Mouse (Mus musculus): ENCODE measurements around the gene Pin1.
A peak's percentile ranks its signal among the peaks of the same experiment; 100 is the strongest.
"Not testable (repeated sequence)": the region's sequence is repeated elsewhere in the genome, so short reads cannot be mapped to it uniquely, and the experiment has no call there.

Pin1 gene

GRCm38 (mm10) chr9:20651602-20652259 lies at the start of gene Pin1:
Gene Pin1 (plus strand): TSS chr9:20652095.
- DNase-seq, result peak; percentile 98 to 99

- no peak for DNase-seq
Measured at GRCm38 (mm10) chr9:20606269-20606668, 45.6 kb upstream of the Pin1 start.

- DNase-seq, result peak; percentile 87 to 92
Measured at GRCm38 (mm10) chr9:20607100-20607974, 44.6 kb upstream of the Pin1 start.

GRCm38 (mm10) chr9:20609831-20610464 lies 41.9 kb upstream of the Pin1 start:
- no peak for DNase-seq

GRCm38 (mm10) chr9:20611976-20612375 lies 39.9 kb upstream of the Pin1 start:
- no peak for DNase-seq

GRCm38 (mm10) chr9:20616685-20617084 lies 35.2 kb upstream of the Pin1 start:
- DNase-seq, result no peak

GRCm38 (mm10) chr9:20631332-20631731 lies 20.6 kb upstream of the Pin1 start:
- no peak for DNase-seq

- DNase-seq, result not testable (repeated sequence)
Measured at GRCm38 (mm10) chr9:20635676-20636075, 16.2 kb upstream of the Pin1 start.

- no peak for DNase-seq
Measured at GRCm38 (mm10) chr9:20636256-20636655, 15.6 kb upstream of the Pin1 start.

- DNase-seq, result no peak
Measured at GRCm38 (mm10) chr9:20636790-20637189, 15.1 kb upstream of the Pin1 start.

- no peak for DNase-seq
Measured at GRCm38 (mm10) chr9:20638552-20638951, 13.3 kb upstream of the Pin1 start.

GRCm38 (mm10) chr9:20639486-20639885 lies 12.4 kb upstream of the Pin1 start:
- DNase-seq, result no peak

GRCm38 (mm10) chr9:20641501-20641900 lies 10.4 kb upstream of the Pin1 start:
- no peak for DNase-seq

GRCm38 (mm10) chr9:20642101-20642895 lies 9.6 kb upstream of the Pin1 start, which contains the start of gene Ubl5:
Gene Ubl5 (plus strand): TSS chr9:20642878.
- DNase-seq, result peak; percentile 89 to 97

- DNase-seq, result peak; percentile 84 to 86
Measured at GRCm38 (mm10) chr9:20642896-20643466, 8.9 kb upstream of the Pin1 start.

GRCm38 (mm10) chr9:20643781-20644180 lies 8.1 kb upstream of the Pin1 start:
- no peak for DNase-seq

- peak; percentile 79 to 85 for DNase-seq
Measured at GRCm38 (mm10) chr9:20644360-20645081, 7.4 kb upstream of the Pin1 start, which contains the start of gene Fbxl12. Gene Fbxl12 (minus strand): TSS chr9:20644767.

- peak; percentile 26 to 49 for DNase-seq
Measured at GRCm38 (mm10) chr9:20645121-20645520, 6.8 kb upstream of the Pin1 start.

GRCm38 (mm10) chr9:20652260-20652658 lies 364 bp downstream of the Pin1 start:
- no peak for DNase-seq

GRCm38 (mm10) chr9:20653859-20654258 lies 2.0 kb downstream of the Pin1 start:
- no peak for DNase-seq

- DNase-seq, result peak; percentile 74 to 80
Measured at GRCm38 (mm10) chr9:20657546-20657945, 5.7 kb downstream of the Pin1 start.

All from cerebellum, postnatal 10 days (tissue).